Mouse (Mus musculus): ENCODE data around the gene Mex3a. TPM values are rescaled to one million over a fixed set of nuclear protein-coding genes. Genes with fewer than 3 reads are reported as not detected.

Mex3a gene
- polyA plus RNA-seq, 1 experiment, result 33.6 TPM

GRCm38 (mm10) chr3:88503881-88504746, 28.1 kb upstream of the Mex3a start:
- Histone ChIP-seq H3K4me1 (ENCODE audit: control insufficient read depth, insufficient read depth, low read length) (peaks cover 13% of the 10 kb centered on the region), H3K27ac (ENCODE audit: insufficient read depth, low read length) (peak overlapping the region; percentile 94), H3K4me3 (ENCODE audit: insufficient read depth, low read length) (no peak overlapping the region)
- no peak for TF ChIP-seq POLR2A (IDR thresholded peaks at IDR 0.05; ENCODE audit: low read depth, low read length)
- no peak for TF ChIP-seq CTCF (IDR thresholded peaks at IDR 0.05; ENCODE audit: borderline replicate concordance, insufficient read depth, low read length)

- Histone ChIP-seq H3K4me3 (ENCODE audit: insufficient read depth, low read length) (no peak overlapping the region), H3K27ac (ENCODE audit: insufficient read depth, low read length) (peak overlapping the region; percentile 55), H3K4me1 (ENCODE audit: control insufficient read depth, insufficient read depth, low read length) (peaks cover 13% of the 10 kb centered on the region)
- TF ChIP-seq CTCF (IDR thresholded peaks at IDR 0.05; ENCODE audit: borderline replicate concordance, insufficient read depth, low read length), result no peak
- TF ChIP-seq POLR2A (IDR thresholded peaks at IDR 0.05; ENCODE audit: low read depth, low read length), result no peak
Observed at GRCm38 (mm10) chr3:88505081-88505480, 27.1 kb upstream of the Mex3a start.

- Histone ChIP-seq H3K4me3 (ENCODE audit: insufficient read depth, low read length) (no peak overlapping the region), H3K4me1 (ENCODE audit: control insufficient read depth, insufficient read depth, low read length) (peaks cover 20% of the 10 kb centered on the region), H3K27ac (ENCODE audit: insufficient read depth, low read length) (peak overlapping the region; percentile 55)
- no peak for TF ChIP-seq POLR2A (IDR thresholded peaks at IDR 0.05; ENCODE audit: low read depth, low read length)
- no peak for TF ChIP-seq CTCF (IDR thresholded peaks at IDR 0.05; ENCODE audit: borderline replicate concordance, insufficient read depth, low read length)
Observed at GRCm38 (mm10) chr3:88505765-88506164, 26.4 kb upstream of the Mex3a start.

GRCm38 (mm10) chr3:88509250-88509649, 22.9 kb upstream of the Mex3a start:
- Histone ChIP-seq H3K27ac (ENCODE audit: insufficient read depth, low read length) (peak overlapping the region; percentile 75), H3K4me3 (ENCODE audit: insufficient read depth, low read length) (peak overlapping the region; percentile 45), H3K4me1 (ENCODE audit: control insufficient read depth, insufficient read depth, low read length) (peaks cover 37% of the 10 kb centered on the region)
- TF ChIP-seq POLR2A (IDR thresholded peaks at IDR 0.05; ENCODE audit: low read depth, low read length), result no peak
- TF ChIP-seq CTCF (IDR thresholded peaks at IDR 0.05; ENCODE audit: borderline replicate concordance, insufficient read depth, low read length), result no peak

- peak within 1 kb of the TSS; percentile 75 for H3K27ac ChIP-seq (ENCODE audit: insufficient read depth, low read length)
- TF ChIP-seq POLR2A (IDR thresholded peaks at IDR 0.05; ENCODE audit: low read depth, low read length) (peak; percentile 85), CTCF (IDR thresholded peaks at IDR 0.05; ENCODE audit: borderline replicate concordance, insufficient read depth, low read length) (peak; percentile 38; the same call in 1 of the 2 replicates)
- peaks cover 34% of the 10 kb centered on the region for H3K4me1 ChIP-seq (ENCODE audit: control insufficient read depth, insufficient read depth, low read length)
- peak within 1 kb of the TSS; percentile 45 for H3K4me3 ChIP-seq (ENCODE audit: insufficient read depth, low read length)
Observed at GRCm38 (mm10) chr3:88509692-88510420, 22.3 kb upstream of the Mex3a start, which contains the start of gene Lmna. Gene Lmna, minus strand, starts transcription at chr3:88509956.

- H3K4me1 ChIP-seq (ENCODE audit: control insufficient read depth, insufficient read depth, low read length), result peaks cover 27% of the 10 kb centered on the region
Observed at GRCm38 (mm10) chr3:88510421-88511289, 21.5 kb upstream of the Mex3a start.

GRCm38 (mm10) chr3:88511559-88511958, 20.6 kb upstream of the Mex3a start:
- TF ChIP-seq CTCF (IDR thresholded peaks at IDR 0.05; ENCODE audit: borderline replicate concordance, insufficient read depth, low read length), result no peak
- no peak for TF ChIP-seq POLR2A (IDR thresholded peaks at IDR 0.05; ENCODE audit: low read depth, low read length)
- H3K4me1 ChIP-seq (ENCODE audit: control insufficient read depth, insufficient read depth, low read length), result peaks cover 27% of the 10 kb centered on the region
- H3K27ac ChIP-seq (ENCODE audit: insufficient read depth, low read length), result peak overlapping the region; percentile 97
- H3K4me3 ChIP-seq (ENCODE audit: insufficient read depth, low read length), result no peak overlapping the region

More at GRCm38 (mm10) chr3:88510421-88511289, 21.5 kb upstream of the Mex3a start:
- 0 out of 2 replicates have a peak overlapping the region, but pooled peaks have one; percentile 7 for H3K4me3 ChIP-seq (ENCODE audit: insufficient read depth, low read length)
- H3K27ac ChIP-seq (ENCODE audit: insufficient read depth, low read length), result peak overlapping the region; percentile 63
- TF ChIP-seq CTCF (IDR thresholded peaks at IDR 0.05; ENCODE audit: borderline replicate concordance, insufficient read depth, low read length) (no peak), POLR2A (IDR thresholded peaks at IDR 0.05; ENCODE audit: low read depth, low read length) (no peak; the same call in 1 of the 2 replicates)

- H3K4me3 ChIP-seq (ENCODE audit: insufficient read depth, low read length), result no peak overlapping the region
- TF ChIP-seq POLR2A (IDR thresholded peaks at IDR 0.05; ENCODE audit: low read depth, low read length), result peak; percentile 21; the same call in 1 of the 2 replicates
- TF ChIP-seq CTCF (IDR thresholded peaks at IDR 0.05; ENCODE audit: borderline replicate concordance, insufficient read depth, low read length), result no peak
- H3K4me1 ChIP-seq (ENCODE audit: control insufficient read depth, insufficient read depth, low read length), result peaks cover 27% of the 10 kb centered on the region
- H3K27ac ChIP-seq (ENCODE audit: insufficient read depth, low read length), result peak overlapping the region; percentile 97
Observed at GRCm38 (mm10) chr3:88512141-88512895, 19.9 kb upstream of the Mex3a start.
